Mouse (Mus musculus) right cerebral cortex, adult 18-20 months (tissue): ENCODE measurements around the gene Sik2.

Experiments
- DNase-seq: peaks from one replicate; pipeline ENCODE4 v3.0.0; 2022; ENCODE audit warnings: mixed read lengths

Gene Sik2

GRCm38 (mm10) chr9:50981499-50982190 is 27.2 kb downstream of the Sik2 start:
- DNase-seq, result no peak

- DNase-seq, result no peak
Observed at GRCm38 (mm10) chr9:50974631-50975030, 34.2 kb downstream of the Sik2 start.

GRCm38 (mm10) chr9:50970413-50970812 is 38.5 kb downstream of the Sik2 start:
- no peak for DNase-seq

- no peak for DNase-seq
Observed at GRCm38 (mm10) chr9:50969266-50969665, 39.6 kb downstream of the Sik2 start.

GRCm38 (mm10) chr9:50966277-50966676 is 42.6 kb downstream of the Sik2 start:
- DNase-seq, result peak; percentile 60

- no peak for DNase-seq
Observed at GRCm38 (mm10) chr9:50965392-50965791, 43.5 kb downstream of the Sik2 start.

- DNase-seq, result no peak
Observed at GRCm38 (mm10) chr9:50964911-50965310, 44.0 kb downstream of the Sik2 start.

GRCm38 (mm10) chr9:50957956-50958489 is 50.9 kb downstream of the Sik2 start:
- DNase-seq, result no peak

- DNase-seq, result no peak
Observed at GRCm38 (mm10) chr9:50955176-50955575, 53.7 kb downstream of the Sik2 start.

- DNase-seq, result no peak
Observed at GRCm38 (mm10) chr9:50948097-50948823, 60.6 kb downstream of the Sik2 start.

GRCm38 (mm10) chr9:50946338-50946737 is 62.5 kb downstream of the Sik2 start:
- DNase-seq, result no peak

GRCm38 (mm10) chr9:50944826-50945225 is 64.0 kb downstream of the Sik2 start:
- no peak for DNase-seq

- DNase-seq, result no peak
Observed at GRCm38 (mm10) chr9:50942711-50943110, 66.2 kb downstream of the Sik2 start.

- DNase-seq, result no peak
Observed at GRCm38 (mm10) chr9:50941804-50942401, 67.0 kb downstream of the Sik2 start.

- no peak for DNase-seq
Observed at GRCm38 (mm10) chr9:50929986-50930385, 78.9 kb downstream of the Sik2 start.

- no peak for DNase-seq
Observed at GRCm38 (mm10) chr9:50925801-50926200, 83.1 kb downstream of the Sik2 start.

- no peak for DNase-seq
Observed at GRCm38 (mm10) chr9:50924454-50924853, 84.4 kb downstream of the Sik2 start.

GRCm38 (mm10) chr9:50922363-50923153 is 86.3 kb downstream of the Sik2 start:
- no peak for DNase-seq

- DNase-seq, result no peak
Observed at GRCm38 (mm10) chr9:50920933-50921895, 87.7 kb downstream of the Sik2 start.

- DNase-seq, result no peak
Observed at GRCm38 (mm10) chr9:50919554-50919953, 89.3 kb downstream of the Sik2 start.

- no peak for DNase-seq
Observed at GRCm38 (mm10) chr9:50918131-50918530, 90.7 kb downstream of the Sik2 start.
